Mouse (Mus musculus) limb, embryonic 13.5 days (tissue): ENCODE measurements at regions not wholly inside any gene's neighbourhood (a gene's known extent, or its start where the extent isn't known, plus 50 kb on each side); places are given as distances from the start of the nearest gene placed in this dataset.
A peak's percentile ranks its signal among the peaks of the same experiment; 100 is the strongest.
"Not testable (repeated sequence)": the region's sequence is repeated elsewhere in the genome, so short reads cannot be mapped to it uniquely, and the experiment has no call there.

Source experiments
- ATAC-seq: fragments of 200-750 bp; cut with Nextera tagmentation; 2 replicates; pipeline ENCODE4 v1.8.0; 2017; ENCODE audit warnings: low read depth, moderate number of reproducible peaks, moderate TSS enrichment; ENCODE audit not compliant: low FRiP score
- H3K27ac ChIP-seq: fragments of 300-500 bp; sonication (generic); 2 replicates; pipeline ENCODE4 v1.5.1; 2015; ENCODE audit warnings: inconsistent platforms, mild to moderate bottlenecking, moderate library complexity
- H3K27me3 ChIP-seq: fragments of 300-500 bp; sonication (generic); 2 replicates; pipeline ENCODE4 v1.6.1; 2015; ENCODE audit warnings: mild to moderate bottlenecking, inconsistent platforms
- H3K36me3 ChIP-seq: fragments of 300-500 bp; sonication (generic); 2 replicates; pipeline ENCODE4 v1.6.1; 2015; ENCODE audit warnings: inconsistent platforms, mild to moderate bottlenecking, moderate library complexity
- H3K4me1 ChIP-seq: fragments of 300-500 bp; sonication (generic); 2 replicates; pipeline ENCODE4 v1.6.1; 2015; ENCODE audit warnings: inconsistent platforms
- H3K4me2 ChIP-seq: fragments of 300-500 bp; sonication (generic); replicated peaks from 2 replicates; pipeline ENCODE4 v1.6.1; 2015; ENCODE audit warnings: inconsistent platforms, mild to moderate bottlenecking, moderate library complexity
- H3K4me3 ChIP-seq: fragments of 300-500 bp; sonication (generic); 2 replicates; pipeline ENCODE4 v1.5.1; 2015; ENCODE audit warnings: moderate library complexity, mild to moderate bottlenecking, inconsistent platforms
- H3K9ac ChIP-seq: fragments of 300-500 bp; sonication (generic); 2 replicates; pipeline ENCODE4 v1.6.1; 2015; ENCODE audit warnings: mild to moderate bottlenecking, inconsistent platforms
- H3K9me3 ChIP-seq: fragments of 300-500 bp; sonication (generic); 2 replicates; pipeline ENCODE4 v1.6.1; 2016; ENCODE audit warnings: inconsistent platforms
- WGBS: fragments of 180-500 bp; shearing (Covaris S2); methylation state at CpG from one replicate; pipeline ENCODE4 v1.1.7; 2015; 5-methylcytosine and 5-hydroxymethylcytosine counted together

DNA sequence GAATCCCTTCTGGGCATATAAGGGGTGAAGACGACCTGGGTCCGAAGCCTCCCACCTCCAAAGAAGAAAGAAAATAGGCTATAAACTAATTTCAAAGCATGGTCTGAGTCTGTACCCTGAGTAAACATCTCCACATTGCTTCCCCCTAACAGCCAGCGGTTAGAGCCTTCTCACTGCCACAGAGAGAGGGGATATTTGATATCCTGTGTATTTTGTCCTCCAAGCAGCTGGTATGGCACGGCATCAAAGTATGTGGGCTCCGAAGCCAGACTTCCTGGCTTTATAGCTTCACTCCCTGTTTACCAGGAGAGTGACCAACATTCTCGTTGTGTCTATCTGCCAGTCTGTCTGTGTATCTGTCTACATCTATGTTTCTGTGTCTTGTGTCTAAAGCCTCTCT, 191.7 kb upstream of the Plxna2 start:
- no peaks in the 10 kb centered on the region for H3K9me3 ChIP-seq
- H3K4me2 ChIP-seq, result no peak overlapping the region
- H3K9ac ChIP-seq, result no peak overlapping the region
- H3K27ac ChIP-seq, result no peak overlapping the region
- 0 out of 2 replicates have a peak, but pooled peaks cover 9% of the 10 kb centered on the region for H3K4me1 ChIP-seq
- no peaks in the 10 kb centered on the region for H3K27me3 ChIP-seq
- 33% methylated on average over 6 of the region's 6 CpGs for WGBS
- no peaks in the 10 kb centered on the region for H3K36me3 ChIP-seq
- ATAC-seq, result peak; percentile 66
- no peak overlapping the region for H3K4me3 ChIP-seq

DNA sequence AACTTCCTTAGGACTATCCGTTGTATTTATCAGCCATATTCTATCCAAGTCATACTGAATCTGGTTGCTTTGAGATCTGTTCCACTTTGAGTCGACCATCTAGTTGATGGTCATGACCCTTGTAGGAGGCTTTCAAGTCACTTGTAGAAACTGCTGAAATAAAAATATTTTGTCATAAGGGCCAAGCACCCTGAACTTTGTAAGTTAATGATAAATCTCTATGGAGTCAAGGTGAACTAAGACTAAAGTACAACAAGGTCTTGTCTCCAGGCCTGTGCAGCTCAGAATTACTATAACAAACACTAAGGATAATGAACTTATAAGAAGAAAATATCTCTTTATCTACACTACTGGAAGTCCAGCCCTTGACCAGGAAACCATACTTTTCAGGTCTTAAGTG, 193.8 kb upstream of the Plxna2 start:
- Histone ChIP-seq H3K9ac (no peak overlapping the region), H3K36me3 (no peaks in the 10 kb centered on the region), H3K27me3 (no peaks in the 10 kb centered on the region), H3K4me2 (no peak overlapping the region), H3K9me3 (no peaks in the 10 kb centered on the region), H3K4me1 (0 out of 2 replicates have a peak, but pooled peaks cover 9% of the 10 kb centered on the region), H3K4me3 (no peak overlapping the region), H3K27ac (no peak overlapping the region)
- ATAC-seq, result no peak
- WGBS, result 87% methylated on average over 2 of the region's 2 CpGs

DNA sequence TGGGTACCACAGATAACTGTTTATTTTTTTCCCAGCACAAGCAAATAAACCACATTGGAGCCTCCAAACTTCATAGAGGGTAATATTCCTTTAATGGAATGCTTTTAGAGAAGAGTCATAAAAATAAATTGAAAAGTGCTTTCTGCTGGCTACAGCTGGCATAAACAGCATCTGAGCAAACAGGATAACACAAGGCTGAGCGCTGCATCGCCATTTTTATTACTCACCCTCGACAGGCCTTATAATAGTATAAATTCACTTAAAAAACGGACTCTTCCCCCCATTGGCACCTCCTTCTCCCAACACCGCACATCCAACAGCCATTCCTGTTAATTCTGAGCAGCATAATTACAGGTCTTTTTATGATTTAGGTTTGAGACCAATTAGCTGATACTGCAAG, 205.8 kb upstream of the Plxna2 start:
- no peak for ATAC-seq
- peaks cover 10% of the 10 kb centered on the region for H3K4me1 ChIP-seq

DNA sequence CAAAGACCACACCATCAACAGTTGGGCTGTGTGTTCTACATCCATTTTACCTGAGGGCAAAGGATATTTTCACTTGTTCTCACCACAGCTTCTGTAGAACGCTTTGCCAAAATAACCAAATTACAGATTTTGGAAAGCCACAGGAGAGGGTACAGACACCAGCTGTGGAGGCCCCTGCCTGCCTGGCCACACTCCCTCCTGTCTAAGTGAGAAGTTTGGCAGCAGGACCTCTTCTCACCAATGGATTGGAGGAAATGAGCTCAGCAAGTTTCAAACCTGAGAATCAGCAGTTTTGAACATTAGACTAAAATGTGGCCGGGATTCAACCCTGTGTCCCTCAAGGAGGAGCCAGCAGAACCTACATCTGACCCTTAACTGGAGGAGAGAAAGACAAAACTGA, 206.2 kb upstream of the Plxna2 start:
- WGBS, result 52% methylated on average over 2 of the region's 2 CpGs
- H3K9ac ChIP-seq, result no peak overlapping the region
- no peaks in the 10 kb centered on the region for H3K27me3 ChIP-seq
- H3K4me2 ChIP-seq, result no peak overlapping the region
- H3K4me1 ChIP-seq, result peaks cover 10% of the 10 kb centered on the region
- H3K27ac ChIP-seq, result no peak overlapping the region
- no peak overlapping the region for H3K4me3 ChIP-seq
- ATAC-seq, result peak; percentile 57
- H3K9me3 ChIP-seq, result no peaks in the 10 kb centered on the region
- H3K36me3 ChIP-seq, result no peaks in the 10 kb centered on the region

More for the DNA sequence above, 205.8 kb upstream of the Plxna2 start:
- Histone ChIP-seq H3K4me2 (no peak overlapping the region), H3K27ac (no peak overlapping the region), H3K4me3 (no peak overlapping the region), H3K27me3 (no peaks in the 10 kb centered on the region), H3K36me3 (no peaks in the 10 kb centered on the region), H3K9ac (no peak overlapping the region), H3K9me3 (no peaks in the 10 kb centered on the region)
- 29% methylated on average over 5 of the region's 5 CpGs for WGBS

DNA sequence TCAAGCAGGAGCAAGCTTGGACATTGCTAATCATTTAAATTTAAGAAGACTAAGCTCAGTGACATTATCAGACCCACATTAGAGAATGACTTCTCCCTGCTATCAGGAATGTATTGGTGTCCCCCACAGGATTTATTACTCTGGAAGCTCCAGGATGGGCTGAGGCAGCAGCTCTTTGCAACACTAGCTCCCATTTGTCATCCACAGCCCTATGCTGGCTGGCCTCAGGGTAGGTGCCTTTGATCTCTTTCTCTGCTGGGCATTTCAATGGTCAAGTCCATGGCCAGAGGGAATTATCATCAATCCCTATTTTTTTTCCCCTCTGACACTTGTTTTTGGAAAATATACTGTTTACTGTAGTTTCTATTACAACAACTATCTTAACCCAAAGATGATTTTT, 218.7 kb upstream of the Plxna2 start:
- no peak overlapping the region for H3K27ac ChIP-seq
- H3K4me3 ChIP-seq, result no peak overlapping the region
- no peaks in the 10 kb centered on the region for H3K27me3 ChIP-seq
- no peak overlapping the region for H3K4me2 ChIP-seq
- H3K9me3 ChIP-seq, result no peaks in the 10 kb centered on the region
- H3K9ac ChIP-seq, result no peak overlapping the region
- no peak for ATAC-seq
- H3K36me3 ChIP-seq, result no peaks in the 10 kb centered on the region
- H3K4me1 ChIP-seq, result no peaks in the 10 kb centered on the region

DNA sequence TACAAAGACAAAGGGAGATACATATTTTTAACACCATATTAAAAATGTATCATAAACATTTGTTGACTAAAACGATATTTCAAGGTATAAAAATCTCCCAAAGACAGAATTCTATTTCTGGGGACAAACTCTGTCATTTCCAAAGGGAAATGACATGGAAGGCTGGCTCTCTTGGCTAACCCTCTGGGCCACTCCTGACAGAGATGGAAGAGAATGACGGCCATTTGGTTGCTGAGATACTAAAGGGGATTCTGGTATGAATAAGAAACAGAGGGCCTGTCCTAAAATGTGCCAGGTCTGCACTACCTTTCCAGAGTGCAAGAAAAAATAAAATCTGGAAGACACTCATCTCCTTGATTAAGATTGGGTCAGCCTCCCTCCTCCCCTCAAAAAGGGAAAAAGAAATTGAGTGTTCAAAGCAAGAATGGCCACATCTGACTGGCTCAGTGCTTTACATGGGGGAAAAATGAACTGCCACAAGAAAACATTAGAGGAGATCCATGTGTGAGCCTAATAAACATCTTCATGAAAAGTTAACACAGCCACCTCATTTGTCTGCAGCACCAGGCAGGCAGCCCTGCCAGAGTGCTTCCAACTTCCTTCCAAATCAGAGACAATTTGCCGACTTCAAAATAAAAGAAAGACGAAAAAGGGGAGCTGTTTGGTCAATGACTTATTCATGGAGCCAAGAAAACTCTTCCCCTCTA, 221.1 kb upstream of the Plxna2 start:
- Histone ChIP-seq H3K4me1 (no peaks in the 10 kb centered on the region), H3K9me3 (no peaks in the 10 kb centered on the region), H3K4me3 (no peak overlapping the region), H3K27me3 (no peaks in the 10 kb centered on the region), H3K9ac (no peak overlapping the region), H3K27ac (no peak overlapping the region), H3K4me2 (no peak overlapping the region), H3K36me3 (no peaks in the 10 kb centered on the region)
- ATAC-seq, result no peak
- 75% methylated on average over 4 of the region's 4 CpGs for WGBS

DNA sequence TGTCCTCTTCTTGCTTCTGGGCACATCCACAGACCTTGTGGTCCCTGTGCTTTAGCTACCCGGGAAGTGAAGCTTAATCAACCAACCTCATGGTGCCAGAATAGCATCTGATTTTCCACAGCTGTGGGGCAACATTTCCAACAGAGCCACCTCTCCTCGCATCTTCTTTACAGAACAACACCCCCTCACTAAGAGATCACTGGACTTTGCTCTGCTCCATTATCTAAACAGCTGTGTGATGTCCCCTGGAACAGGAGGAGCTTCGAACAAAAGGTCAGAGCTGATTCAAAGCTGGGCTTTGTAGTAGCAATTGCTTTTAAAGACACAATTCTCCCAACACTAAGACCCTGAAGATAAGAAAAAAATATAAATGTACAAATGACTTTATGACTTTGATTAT, 224.3 kb upstream of the Plxna2 start:
- no peak for ATAC-seq
- Histone ChIP-seq H3K36me3 (no peaks in the 10 kb centered on the region), H3K27ac (no peak overlapping the region), H3K4me2 (no peak overlapping the region), H3K9me3 (no peaks in the 10 kb centered on the region), H3K27me3 (no peaks in the 10 kb centered on the region), H3K4me1 (no peaks in the 10 kb centered on the region), H3K9ac (no peak overlapping the region), H3K4me3 (no peak overlapping the region)
- 54% methylated on average over 3 of the region's 3 CpGs for WGBS

GRCm38 (mm10) chr1:194390202-194390601, 227.8 kb upstream of the Plxna2 start:
- Histone ChIP-seq H3K36me3 (no peaks in the 10 kb centered on the region), H3K27ac (no peak overlapping the region), H3K9me3 (no peaks in the 10 kb centered on the region), H3K4me3 (no peak overlapping the region), H3K27me3 (no peaks in the 10 kb centered on the region), H3K4me1 (no peaks in the 10 kb centered on the region), H3K4me2 (no peak overlapping the region), H3K9ac (no peak overlapping the region)
- ATAC-seq, result no peak
- 66% methylated on average over 2 of the region's 2 CpGs for WGBS

DNA sequence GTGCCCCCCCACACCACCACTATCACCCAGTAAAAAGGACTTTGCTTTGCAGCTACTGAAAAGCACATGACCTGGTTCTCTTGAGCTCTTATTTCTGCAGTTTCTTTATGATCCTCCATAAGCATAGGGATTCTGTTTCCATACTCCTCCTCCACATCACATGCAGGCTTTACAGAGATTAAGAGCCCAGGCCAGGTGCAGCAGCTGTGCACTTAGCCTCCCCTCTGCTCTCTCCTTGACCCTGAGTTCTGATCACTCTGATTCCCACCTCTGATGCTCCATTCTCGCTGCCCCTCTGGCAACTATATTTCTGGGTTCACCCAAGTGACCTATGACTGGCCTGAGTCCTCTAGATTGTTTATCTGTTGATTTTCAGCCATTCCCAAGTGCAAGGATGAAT, 239.9 kb upstream of the Plxna2 start:
- H3K27ac ChIP-seq, result no peak overlapping the region
- H3K4me1 ChIP-seq, result no peaks in the 10 kb centered on the region
- ATAC-seq, result no peak
- H3K4me2 ChIP-seq, result no peak overlapping the region
- H3K36me3 ChIP-seq, result no peaks in the 10 kb centered on the region
- H3K9ac ChIP-seq, result no peak overlapping the region
- H3K4me3 ChIP-seq, result no peak overlapping the region
- H3K9me3 ChIP-seq, result no peaks in the 10 kb centered on the region
- whole genome bisulfite sequencing, result 56% methylated on average over 1 of the region's 1 CpGs
- H3K27me3 ChIP-seq, result no peaks in the 10 kb centered on the region

DNA sequence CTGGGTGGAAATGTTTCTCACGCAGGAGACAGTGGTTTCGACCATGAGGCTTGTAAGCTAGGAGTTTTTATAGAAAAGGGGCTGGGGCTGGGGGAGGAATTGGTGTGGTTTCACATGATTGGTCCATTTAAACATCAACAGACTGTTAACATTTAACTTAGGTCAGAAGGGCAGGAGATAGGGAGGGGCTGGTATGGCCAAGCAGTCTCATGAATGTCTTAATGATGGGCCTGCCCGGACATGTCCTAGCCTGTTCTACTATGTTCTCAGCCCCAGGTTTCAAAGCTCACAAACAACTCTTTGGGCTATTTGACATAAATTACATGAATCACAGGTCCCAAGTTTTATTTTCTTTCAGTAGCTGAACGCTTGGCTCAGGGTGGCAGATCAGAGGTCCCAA, 244.5 kb upstream of the Plxna2 start:
- not testable (repeated sequence) for H3K9ac ChIP-seq, H3K9me3 ChIP-seq, ATAC-seq, H3K4me1 ChIP-seq, H3K27ac ChIP-seq, H3K4me2 ChIP-seq, H3K4me3 ChIP-seq, H3K36me3 ChIP-seq, H3K27me3 ChIP-seq
- 59% methylated on average over 4 of the region's 4 CpGs for WGBS

- H3K4me1 ChIP-seq, result no peaks in the 10 kb centered on the region
- no peaks in the 10 kb centered on the region for H3K27me3 ChIP-seq
- no peak overlapping the region for H3K4me3 ChIP-seq
- H3K4me2 ChIP-seq, result no peak overlapping the region
- no peak for ATAC-seq
- H3K9me3 ChIP-seq, result no peaks in the 10 kb centered on the region
- no peak overlapping the region for H3K9ac ChIP-seq
- H3K27ac ChIP-seq, result no peak overlapping the region
- no peaks in the 10 kb centered on the region for H3K36me3 ChIP-seq
- 84% methylated on average over 5 of the region's 5 CpGs for WGBS
These were observed 254.1 kb upstream of the Plxna2 start for GRCm38 (mm10) chr1:194363917-194364316.

DNA sequence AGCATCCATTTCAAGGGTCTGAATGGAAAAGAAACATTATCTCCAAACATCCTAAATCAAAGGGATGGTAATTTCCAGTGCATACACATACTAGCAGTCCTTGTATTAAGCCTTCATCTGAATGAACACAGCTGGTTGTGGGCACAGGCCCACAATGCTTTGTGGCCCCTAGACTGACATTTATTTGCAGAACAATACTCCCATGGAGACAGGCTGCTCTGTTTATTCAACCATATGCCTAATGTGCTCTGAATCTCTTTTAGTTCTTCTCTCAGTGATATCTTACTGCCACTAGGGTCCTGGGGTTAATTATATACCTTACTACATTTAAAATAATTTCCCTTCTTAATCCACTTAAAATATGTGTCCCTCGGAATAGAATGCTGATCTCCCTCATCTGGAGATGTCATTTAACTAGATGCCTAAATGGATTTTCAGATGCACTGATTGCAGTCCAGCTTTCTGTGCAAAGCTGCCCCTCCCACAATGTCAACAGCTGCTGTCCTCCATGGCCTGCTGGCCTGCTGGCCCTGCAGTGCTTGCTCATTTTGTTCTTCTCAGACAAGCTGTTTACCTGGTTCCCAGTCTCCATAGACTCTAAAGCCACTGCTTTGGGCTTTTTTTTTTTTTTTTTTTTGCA, 254.8 kb upstream of the Plxna2 start:
- H3K9ac ChIP-seq, result no peak overlapping the region
- 56% methylated on average over 1 of the region's 1 CpGs for WGBS
- H3K4me1 ChIP-seq, result no peaks in the 10 kb centered on the region
- H3K36me3 ChIP-seq, result no peaks in the 10 kb centered on the region
- no peak overlapping the region for H3K4me2 ChIP-seq
- no peaks in the 10 kb centered on the region for H3K9me3 ChIP-seq
- H3K27ac ChIP-seq, result no peak overlapping the region
- H3K4me3 ChIP-seq, result no peak overlapping the region
- H3K27me3 ChIP-seq, result no peaks in the 10 kb centered on the region
- no peak for ATAC-seq

GRCm38 (mm10) chr1:194362298-194362697, 255.7 kb upstream of the Plxna2 start:
- no peak for ATAC-seq
- Histone ChIP-seq H3K4me1 (no peaks in the 10 kb centered on the region), H3K9ac (no peak overlapping the region)

More at GRCm38 (mm10) chr1:194362298-194362697, 255.7 kb upstream of the Plxna2 start:
- no peak overlapping the region for H3K4me2 ChIP-seq
- H3K36me3 ChIP-seq, result no peaks in the 10 kb centered on the region
- H3K27ac ChIP-seq, result no peak overlapping the region
- no peak overlapping the region for H3K4me3 ChIP-seq
- H3K9me3 ChIP-seq, result no peaks in the 10 kb centered on the region
- no peaks in the 10 kb centered on the region for H3K27me3 ChIP-seq
